Mouse (Mus musculus): ENCODE data around the gene Brix1.
A peak's percentile ranks its signal among the peaks of the same experiment; 100 is the strongest.
"Not testable (repeated sequence)": the region's sequence is repeated elsewhere in the genome, so short reads cannot be mapped to it uniquely, and the experiment has no call there.

Brix1 gene

GRCm38 (mm10) chr15:10485484-10486364 lies at the start of gene Brix1, which contains the start of gene Rad1:
TSS of gene Brix1 (minus strand) at chr15:10485947.
TSS of gene Rad1 (plus strand) at chr15:10486018.
- DNase-seq (ENCODE audit: low read depth, low spot score), result peak; percentile 91

DNA sequence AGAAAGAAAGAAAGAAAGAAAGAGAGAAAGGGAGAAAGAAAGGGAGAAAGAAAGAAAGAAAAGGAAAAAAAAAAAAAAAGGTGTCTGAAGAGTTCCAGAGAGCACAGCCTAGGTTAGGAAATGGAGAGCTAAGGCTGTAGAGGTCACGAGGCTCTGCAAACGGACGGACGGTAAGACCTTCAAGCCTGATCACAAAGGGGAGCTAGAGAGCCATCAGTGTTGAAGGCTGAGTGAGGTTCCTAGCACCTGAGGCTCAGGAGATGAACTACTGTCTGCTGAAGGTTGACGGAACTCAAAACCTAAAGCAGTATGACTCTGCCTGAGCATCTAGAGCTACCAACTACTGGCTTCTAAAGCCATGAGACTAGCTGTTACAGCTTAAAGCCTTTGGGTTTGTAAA lies 48.8 kb upstream of the Brix1 start:
- no peak for DNase-seq (ENCODE audit: low read depth, low spot score)

GRCm38 (mm10) chr15:10533361-10533760 lies 47.6 kb upstream of the Brix1 start:
- DNase-seq (ENCODE audit: low read depth, low spot score), result not testable (repeated sequence)

GRCm38 (mm10) chr15:10531352-10531751 lies 45.6 kb upstream of the Brix1 start:
- DNase-seq (ENCODE audit: low read depth, low spot score), result no peak

DNA sequence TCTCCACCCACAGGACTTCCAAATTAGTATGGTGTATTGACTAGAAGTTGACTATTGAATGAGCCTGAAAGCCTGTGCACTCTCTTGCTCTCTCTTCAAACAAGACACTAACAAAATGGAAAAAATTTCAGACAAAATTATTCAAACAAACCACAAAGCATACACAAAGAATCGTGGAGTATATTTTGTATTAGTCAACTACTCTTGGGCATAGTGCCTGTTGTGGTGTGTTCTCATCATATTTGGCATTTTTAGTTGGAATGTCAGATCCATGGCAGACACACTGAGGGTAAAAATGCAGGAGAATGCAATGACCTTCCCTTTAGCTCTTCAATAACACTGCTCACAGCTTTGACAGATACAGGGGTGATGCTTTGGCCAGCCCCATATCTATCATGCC lies 40.1 kb upstream of the Brix1 start:
- no peak for DNase-seq (ENCODE audit: low read depth, low spot score)

GRCm38 (mm10) chr15:10515166-10515565 lies 29.4 kb upstream of the Brix1 start:
- DNase-seq (ENCODE audit: low read depth, low spot score), result no peak

DNA sequence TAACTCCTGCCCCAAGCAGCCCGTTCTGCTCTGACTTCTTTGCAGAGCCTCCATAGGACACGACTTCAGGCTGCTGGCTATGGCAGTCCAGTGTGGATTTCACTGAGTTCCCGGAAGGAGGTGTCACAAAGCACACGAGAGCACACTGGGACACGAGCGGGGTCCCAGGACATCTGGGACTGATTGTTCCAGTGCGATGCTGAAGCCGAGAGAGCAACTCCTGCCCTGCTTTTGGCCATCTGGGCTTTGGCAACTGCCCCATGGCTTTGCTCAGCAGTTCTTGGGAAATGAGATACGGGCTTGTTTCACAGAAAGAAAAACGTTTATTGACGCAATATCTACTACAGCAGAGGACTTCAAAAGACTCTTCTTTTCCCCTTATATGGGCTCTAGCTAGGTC lies 20.4 kb upstream of the Brix1 start:
- DNase-seq (ENCODE audit: low read depth, low spot score), result no peak

DNA sequence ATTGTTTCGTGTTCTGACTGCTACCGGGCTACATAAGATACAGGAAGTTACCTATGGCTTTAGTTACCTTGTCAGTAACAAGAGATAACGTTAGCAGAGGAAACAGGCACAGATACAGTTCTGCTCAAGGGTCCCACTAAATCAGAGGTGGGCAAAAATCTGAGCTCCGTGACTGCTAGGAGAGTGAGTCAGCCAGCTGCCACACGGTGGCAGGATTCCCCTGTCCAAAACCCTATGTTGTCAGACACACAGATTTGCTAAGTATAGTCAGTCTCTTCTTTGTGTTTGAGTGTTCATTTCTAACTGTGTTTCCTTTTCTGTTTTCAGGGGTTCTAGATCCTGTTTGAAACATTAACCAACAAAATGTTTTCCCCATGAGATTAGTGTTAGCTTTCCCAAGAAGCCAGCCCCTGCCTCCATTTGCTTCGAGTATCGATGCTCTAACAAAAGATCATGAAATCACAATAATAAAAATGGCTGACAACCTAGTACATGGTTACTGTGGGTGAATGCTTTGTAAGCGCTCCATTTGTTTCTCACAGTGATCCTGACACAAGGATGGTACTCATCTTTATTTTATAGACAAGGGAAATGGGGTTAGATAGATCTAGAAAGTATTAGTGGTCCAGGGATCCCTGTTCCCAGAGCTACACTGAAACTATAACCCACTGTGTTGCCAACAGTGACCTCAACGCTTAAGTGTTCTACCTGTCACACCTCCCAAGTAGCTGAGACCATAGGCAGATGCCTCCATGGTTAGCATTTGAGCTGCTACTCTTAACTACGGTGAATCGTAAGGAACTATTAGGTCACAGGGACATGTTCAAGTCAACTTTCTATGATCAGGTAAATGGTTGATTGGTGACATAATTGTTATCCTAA lies 15.3 kb upstream of the Brix1 start:
- no peak for DNase-seq (ENCODE audit: low read depth, low spot score)

GRCm38 (mm10) chr15:10500035-10500434 lies 14.3 kb upstream of the Brix1 start:
- no peak for DNase-seq (ENCODE audit: low read depth, low spot score)

- DNase-seq (ENCODE audit: low read depth, low spot score), result no peak
These were observed 13.8 kb upstream of the Brix1 start for GRCm38 (mm10) chr15:10499593-10499992.

DNA sequence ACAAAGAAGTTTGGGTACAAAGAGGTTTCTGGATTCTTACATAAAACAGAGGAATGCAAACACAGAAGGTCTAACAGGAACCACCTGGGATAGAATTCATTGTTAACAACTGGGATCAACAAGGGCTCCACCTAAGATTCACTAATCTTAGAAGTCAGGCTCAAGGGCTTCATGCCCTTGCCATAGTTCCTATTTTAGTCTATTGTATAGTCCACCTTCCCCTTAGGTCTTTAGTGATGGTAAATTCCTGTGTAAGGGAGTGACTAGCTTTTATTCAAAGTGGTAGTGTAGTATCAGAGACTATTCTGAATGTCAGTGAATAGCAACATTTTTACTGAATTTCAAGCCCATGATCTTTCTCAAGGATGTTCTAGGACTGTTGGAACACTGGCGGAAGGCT lies 10.9 kb upstream of the Brix1 start:
- DNase-seq (ENCODE audit: low read depth, low spot score), result not testable (repeated sequence)

- DNase-seq (ENCODE audit: low read depth, low spot score), result no peak
These were observed 10.2 kb upstream of the Brix1 start for GRCm38 (mm10) chr15:10495944-10496343.

DNA sequence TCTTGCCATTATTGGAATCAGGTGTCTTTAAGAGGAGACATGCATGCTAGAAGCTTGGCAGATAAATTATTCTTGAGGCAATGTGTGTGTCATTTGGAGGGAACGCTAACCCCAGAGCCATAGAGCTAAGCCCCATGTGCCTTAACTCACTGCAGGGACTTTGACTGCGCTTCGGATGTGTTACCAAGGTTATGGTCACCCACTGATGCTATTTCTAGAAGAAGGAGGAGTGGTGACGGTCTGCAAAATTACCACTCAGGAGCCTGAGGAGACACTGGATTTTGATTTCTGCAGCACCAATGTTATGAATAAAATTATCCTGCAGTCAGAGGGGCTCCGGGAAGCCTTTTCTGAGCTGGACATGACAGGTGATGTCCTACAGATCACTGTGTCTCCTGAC lies 4.4 kb upstream of the Brix1 start:
- no peak for DNase-seq (ENCODE audit: low read depth, low spot score)

GRCm38 (mm10) chr15:10487246-10487645 lies 1.5 kb upstream of the Brix1 start:
- no peak for DNase-seq (ENCODE audit: low read depth, low spot score)

DNA sequence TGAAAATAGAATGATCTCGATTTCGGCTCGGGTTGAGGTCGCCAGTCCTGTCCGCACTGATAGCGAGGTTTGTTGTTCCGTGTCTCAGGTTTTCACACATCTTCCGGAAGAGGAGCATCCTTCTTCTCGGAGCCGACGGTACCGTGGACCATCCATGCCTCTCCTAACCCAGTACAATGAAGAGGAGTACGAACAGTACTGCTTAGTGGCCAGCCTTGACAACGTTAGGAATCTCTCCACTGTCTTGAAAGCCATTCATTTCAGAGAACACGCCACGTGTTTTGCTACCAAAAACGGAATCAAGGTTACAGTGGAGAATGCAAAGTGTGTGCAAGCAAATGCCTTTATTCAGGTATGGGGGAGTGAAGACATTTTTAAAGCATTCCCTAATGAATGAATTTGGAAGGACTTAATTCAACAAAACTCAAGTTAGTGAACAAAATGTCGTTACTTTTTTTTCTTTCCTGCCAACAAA lies 655 bp upstream of the Brix1 start:
- no peak for DNase-seq (ENCODE audit: low read depth, low spot score)

DNA sequence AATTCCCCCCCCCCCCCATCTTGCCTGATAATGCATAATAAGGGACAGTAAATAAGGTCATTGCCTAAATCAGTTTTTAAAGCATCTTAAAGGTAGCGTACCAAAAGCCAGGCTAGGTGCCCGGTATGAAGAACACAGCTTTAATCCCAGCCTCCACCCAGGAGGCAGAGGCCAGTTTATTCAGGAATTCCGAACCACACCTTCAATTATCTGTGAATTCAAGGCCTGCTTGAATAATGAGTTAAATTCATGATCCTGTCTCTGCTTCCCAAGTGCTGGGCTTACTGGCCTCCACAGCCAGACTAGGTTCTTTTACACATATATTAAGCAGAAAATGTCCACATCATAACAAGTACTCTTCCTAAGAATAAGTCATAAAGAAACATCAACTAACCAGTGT lies 14.8 kb downstream of the Brix1 start:
- no peak for DNase-seq (ENCODE audit: low read depth, low spot score)

DNA sequence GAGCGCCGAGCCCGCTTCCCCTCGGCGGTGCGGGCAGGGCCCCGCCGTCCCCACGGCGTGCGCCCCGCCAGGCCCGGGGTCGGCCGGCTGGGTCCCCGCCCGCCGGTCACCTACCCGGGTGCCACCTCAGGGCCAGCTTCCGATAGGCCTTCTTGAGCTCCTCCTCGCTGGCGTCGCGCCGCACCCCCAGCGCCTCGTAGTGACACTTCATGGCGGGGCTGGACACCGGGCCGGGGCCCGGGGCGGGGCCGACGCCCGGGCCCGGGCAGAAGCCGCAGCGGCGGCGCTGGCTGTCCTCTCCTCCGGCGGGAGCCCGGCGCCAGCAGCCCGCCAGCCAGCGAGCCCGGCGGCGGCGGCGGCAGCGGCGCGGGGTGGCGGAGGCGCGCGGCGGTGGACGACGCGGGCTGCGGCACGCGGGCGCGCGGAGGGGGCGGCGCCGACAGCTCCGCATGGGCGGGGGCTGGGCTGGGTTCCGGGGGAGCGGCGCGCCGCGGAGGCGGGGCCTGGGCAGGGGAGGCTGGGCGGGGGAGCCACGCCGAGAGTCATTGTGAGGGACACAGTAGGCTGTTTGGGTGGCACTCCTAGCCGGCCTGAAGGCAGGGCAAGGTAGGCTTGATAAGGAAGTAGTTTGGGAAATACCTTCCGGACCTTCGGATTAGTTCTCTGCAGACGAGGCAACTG lies 15.5 kb downstream of the Brix1 start, which contains the start of gene Dnajc21:
TSS of gene Dnajc21 (minus strand) at position 366 of the 681 bp plus-strand sequence.
- peak; percentile 57 for DNase-seq (ENCODE audit: low read depth, low spot score)

- no peak for DNase-seq (ENCODE audit: low read depth, low spot score)
These were observed 16.1 kb downstream of the Brix1 start for GRCm38 (mm10) chr15:10469641-10470150.

GRCm38 (mm10) chr15:10468761-10469160 lies 17.0 kb downstream of the Brix1 start:
- DNase-seq (ENCODE audit: low read depth, low spot score), result no peak

DNA sequence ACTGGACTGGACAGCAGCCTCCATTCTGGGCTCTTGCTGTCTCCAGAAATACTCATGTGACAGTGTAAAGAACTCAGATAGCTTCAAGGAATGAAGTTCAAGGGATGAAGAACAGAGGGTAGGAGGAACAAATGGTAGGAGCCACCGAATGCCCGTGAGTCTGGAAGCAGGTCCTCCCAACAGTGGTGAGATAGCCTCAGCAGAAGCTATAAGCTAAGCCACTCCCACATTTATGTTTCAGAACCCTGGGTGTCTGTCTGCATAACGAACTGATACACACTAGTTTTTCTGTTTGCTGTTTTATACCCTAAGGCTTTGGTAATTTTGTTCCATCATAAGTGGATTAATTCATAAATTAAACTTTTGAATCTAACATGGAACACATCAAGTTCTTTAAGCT lies 21.1 kb downstream of the Brix1 start:
- DNase-seq (ENCODE audit: low read depth, low spot score), result no peak

DNA sequence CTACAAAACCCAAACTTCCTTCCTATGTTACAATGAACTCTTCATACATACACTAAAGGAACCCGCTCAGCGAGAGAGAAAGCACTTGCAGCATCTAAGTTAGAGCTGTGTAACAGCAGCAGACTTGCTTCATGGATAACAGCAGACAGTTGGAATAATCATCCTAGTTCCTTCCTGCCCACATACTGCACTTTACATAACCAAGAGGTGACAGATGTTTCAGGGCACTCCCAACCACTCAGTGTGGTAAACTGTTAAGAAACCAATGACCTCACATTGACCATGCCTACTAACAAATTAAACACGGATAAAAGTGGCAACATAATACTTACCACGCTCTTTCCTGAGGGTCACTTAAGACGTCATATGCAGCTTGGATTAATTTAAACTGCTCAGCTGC lies 22.2 kb downstream of the Brix1 start:
- no peak for DNase-seq (ENCODE audit: low read depth, low spot score)

Measured in retina, adult 2 months (tissue).